Mouse (Mus musculus): ENCODE measurements around the gene Smc5. TPM values are rescaled to one million over a fixed set of nuclear protein-coding genes. Genes with fewer than 3 reads are reported as not detected.

Smc5 gene
- polyA plus RNA-seq, 1 experiment = 0.42 TPM

DNA sequence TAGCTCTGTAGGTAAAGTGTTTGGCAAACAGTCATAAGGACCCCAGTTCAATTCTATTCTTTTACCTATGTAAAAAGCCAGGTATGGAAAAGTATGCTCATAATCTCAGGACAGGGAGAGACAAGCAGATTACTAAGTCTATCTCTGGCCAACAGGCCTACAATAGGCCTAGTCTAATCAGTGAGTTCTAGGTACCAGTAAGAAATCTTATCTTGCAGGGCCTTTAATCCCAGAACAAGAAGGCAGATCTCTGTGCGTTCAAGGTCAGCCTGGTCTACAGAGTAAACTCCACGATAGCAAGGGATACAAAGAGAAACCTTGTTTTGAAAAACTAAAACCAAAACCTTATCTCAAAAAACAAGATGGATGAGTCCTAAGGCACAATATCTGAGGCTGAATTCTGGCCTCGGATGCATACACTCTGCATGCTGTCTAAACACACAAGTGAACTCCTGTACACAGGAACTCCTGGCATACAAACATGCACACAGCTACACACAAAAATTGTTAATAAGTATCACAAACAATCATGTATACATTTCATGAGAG, 70.1 kb downstream of the Smc5 start:
- peaks cover 58% of the 10 kb centered on the region for H3K36me3 ChIP-seq (ENCODE audit: control insufficient read depth)
- TF ChIP-seq TAL1 (IDR thresholded peaks at IDR 0.05; ENCODE audit: low read length) (no peak), GATA1 (IDR thresholded peaks at IDR 0.05; ENCODE audit: low read length) (no peak)
- no peaks in the 10 kb centered on the region for H3K27me3 ChIP-seq (ENCODE audit: control insufficient read depth)
- no peak overlapping the region for H3K4me3 ChIP-seq (replicated peaks)
- H3K4me1 ChIP-seq (ENCODE audit: control insufficient read depth) = peaks cover 14% of the 10 kb centered on the region
- H3K9me3 ChIP-seq (ENCODE audit: control insufficient read depth, low read length) = peaks cover 3% of the 10 kb centered on the region; the same call in 1 of the 2 replicates

DNA sequence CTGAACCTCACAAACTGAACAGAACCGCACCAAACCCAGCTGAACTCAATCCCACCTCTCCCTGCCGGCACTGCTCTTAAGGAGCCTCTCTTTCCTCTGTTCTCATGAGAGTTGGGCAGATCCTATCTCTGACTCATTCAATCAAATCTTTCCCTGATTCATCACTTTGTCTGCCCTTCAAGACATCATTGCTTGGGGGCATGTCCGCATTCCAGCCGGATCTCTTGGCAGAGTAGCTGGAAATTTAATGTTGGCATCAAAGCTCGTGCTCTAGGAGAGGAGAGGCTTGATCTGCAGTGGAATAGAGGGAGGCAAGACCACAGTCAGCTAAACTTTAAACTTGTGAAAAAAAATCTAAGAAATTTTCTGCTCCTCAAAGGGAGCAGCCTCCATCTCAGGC, 71.6 kb downstream of the Smc5 start:
- Histone ChIP-seq H3K4me1 (ENCODE audit: control insufficient read depth) (peaks cover 14% of the 10 kb centered on the region), H3K27me3 (ENCODE audit: control insufficient read depth) (no peaks in the 10 kb centered on the region), H3K9me3 (ENCODE audit: control insufficient read depth, low read length) (peaks cover 3% of the 10 kb centered on the region; the same call in 1 of the 2 replicates), H3K36me3 (ENCODE audit: control insufficient read depth) (peaks cover 50% of the 10 kb centered on the region), H3K4me3 (replicated peaks) (no peak overlapping the region)
- TF ChIP-seq GATA1 (IDR thresholded peaks at IDR 0.05; ENCODE audit: low read length) = no peak
- TF ChIP-seq TAL1 (IDR thresholded peaks at IDR 0.05; ENCODE audit: low read length) = no peak

DNA sequence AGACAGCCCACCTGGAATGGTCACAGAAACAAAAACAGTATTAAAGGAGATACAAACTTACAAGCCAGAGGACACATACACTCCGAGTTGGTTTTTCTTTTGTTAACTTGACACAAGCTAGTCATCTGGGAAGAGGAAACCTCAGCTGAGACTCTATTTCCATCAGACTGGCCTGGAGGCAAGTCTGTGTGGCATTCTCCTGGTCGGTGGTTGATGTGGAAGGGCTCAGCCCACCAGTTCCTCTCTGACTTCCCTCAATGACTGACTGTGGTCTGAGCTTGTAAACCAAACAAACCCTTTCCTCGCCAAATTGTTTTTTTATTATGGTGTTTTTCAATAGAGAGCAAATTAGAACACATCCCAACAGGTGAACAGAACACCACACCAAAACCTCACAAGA, 80.6 kb downstream of the Smc5 start:
- TF ChIP-seq GATA1 (IDR thresholded peaks at IDR 0.05; ENCODE audit: low read length) = no peak
- TF ChIP-seq TAL1 (IDR thresholded peaks at IDR 0.05; ENCODE audit: low read length) = no peak
- Histone ChIP-seq H3K36me3 (ENCODE audit: control insufficient read depth) (peaks cover 13% of the 10 kb centered on the region), H3K4me1 (ENCODE audit: control insufficient read depth) (no peaks in the 10 kb centered on the region; the same call in 1 of the 2 replicates), H3K27me3 (ENCODE audit: control insufficient read depth) (no peaks in the 10 kb centered on the region), H3K9me3 (ENCODE audit: control insufficient read depth, low read length) (no peaks in the 10 kb centered on the region), H3K4me3 (replicated peaks) (no peak overlapping the region)

DNA sequence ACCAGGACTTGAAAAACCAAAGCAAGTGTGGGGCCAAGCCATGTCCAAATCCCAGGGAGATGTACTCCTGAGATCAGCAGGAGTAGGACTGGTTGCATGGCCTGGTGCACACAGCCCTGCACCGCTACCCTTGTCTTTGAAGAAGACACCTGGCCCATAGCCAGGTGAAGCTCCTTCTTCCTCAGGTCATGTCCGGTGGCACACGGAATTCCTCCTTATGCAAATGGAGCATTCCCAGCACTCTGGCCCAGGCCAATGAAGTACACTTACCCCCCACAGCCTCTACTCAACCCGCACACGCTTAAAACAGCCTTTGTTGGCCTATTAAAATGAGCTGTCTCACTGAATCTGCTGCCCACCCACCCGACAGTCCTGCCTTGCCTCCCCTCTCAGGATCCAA, 82.2 kb downstream of the Smc5 start:
- Histone ChIP-seq H3K4me1 (ENCODE audit: control insufficient read depth) (no peaks in the 10 kb centered on the region; the same call in 1 of the 2 replicates), H3K36me3 (ENCODE audit: control insufficient read depth) (peaks cover 16% of the 10 kb centered on the region), H3K27me3 (ENCODE audit: control insufficient read depth) (no peaks in the 10 kb centered on the region), H3K4me3 (replicated peaks) (no peak overlapping the region), H3K9me3 (ENCODE audit: control insufficient read depth, low read length) (no peaks in the 10 kb centered on the region)
- TF ChIP-seq GATA1 (IDR thresholded peaks at IDR 0.05; ENCODE audit: low read length) (no peak), TAL1 (IDR thresholded peaks at IDR 0.05; ENCODE audit: low read length) (no peak)

DNA sequence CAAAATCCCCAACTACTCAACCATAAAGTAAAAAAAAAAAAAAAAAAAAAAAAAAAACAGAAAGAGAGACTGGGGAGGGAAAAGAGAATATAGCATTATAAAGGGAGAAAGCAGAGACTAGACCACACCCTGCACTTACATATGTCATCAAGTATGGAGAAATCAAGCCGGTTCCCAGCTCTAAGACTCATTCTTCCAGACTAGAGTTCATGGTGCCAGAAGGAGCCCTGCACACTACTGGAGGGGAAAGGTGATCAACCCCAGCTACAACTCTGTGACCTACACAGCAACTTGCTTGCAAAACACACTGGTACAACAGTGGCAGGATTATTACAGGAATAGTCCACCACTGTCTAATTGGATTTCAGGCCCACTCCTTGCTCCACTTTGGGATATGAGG, 84.0 kb downstream of the Smc5 start:
- peaks cover 14% of the 10 kb centered on the region for H3K36me3 ChIP-seq (ENCODE audit: control insufficient read depth)
- H3K4me1 ChIP-seq (ENCODE audit: control insufficient read depth) = peaks cover under 1% of the 10 kb centered on the region; the same call in 1 of the 2 replicates
- no peaks in the 10 kb centered on the region for H3K9me3 ChIP-seq (ENCODE audit: control insufficient read depth, low read length)
- no peak overlapping the region for H3K4me3 ChIP-seq (replicated peaks)
- no peaks in the 10 kb centered on the region for H3K27me3 ChIP-seq (ENCODE audit: control insufficient read depth)
- TF ChIP-seq TAL1 (IDR thresholded peaks at IDR 0.05; ENCODE audit: low read length) (no peak), GATA1 (IDR thresholded peaks at IDR 0.05; ENCODE audit: low read length) (no peak)

DNA sequence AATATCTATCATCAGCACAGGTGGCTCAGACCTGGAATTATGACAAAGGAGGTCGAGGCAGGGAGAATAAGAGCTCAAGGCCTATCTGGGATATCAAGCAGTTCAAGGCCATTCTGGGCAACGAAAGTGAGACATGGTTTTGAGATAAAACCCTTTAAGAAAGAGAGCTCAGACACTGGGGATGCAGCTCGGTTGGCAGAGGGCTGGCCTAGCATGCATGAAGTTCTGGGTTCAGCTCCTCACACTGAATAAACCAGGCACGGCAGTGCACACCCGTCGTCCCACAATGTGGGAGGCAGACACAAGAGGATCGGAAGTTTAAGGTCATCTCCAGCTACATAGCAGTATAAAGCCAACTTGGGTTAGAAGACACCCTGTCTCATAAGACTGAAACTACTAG, 84.7 kb downstream of the Smc5 start:
- H3K9me3 ChIP-seq (ENCODE audit: control insufficient read depth, low read length) = no peaks in the 10 kb centered on the region
- peaks cover 16% of the 10 kb centered on the region for H3K36me3 ChIP-seq (ENCODE audit: control insufficient read depth)
- TF ChIP-seq GATA1 (IDR thresholded peaks at IDR 0.05; ENCODE audit: low read length) (no peak), TAL1 (IDR thresholded peaks at IDR 0.05; ENCODE audit: low read length) (no peak)
- no peak overlapping the region for H3K4me3 ChIP-seq (replicated peaks)
- H3K4me1 ChIP-seq (ENCODE audit: control insufficient read depth) = peaks cover 5% of the 10 kb centered on the region; the same call in 1 of the 2 replicates
- H3K27me3 ChIP-seq (ENCODE audit: control insufficient read depth) = no peaks in the 10 kb centered on the region

DNA sequence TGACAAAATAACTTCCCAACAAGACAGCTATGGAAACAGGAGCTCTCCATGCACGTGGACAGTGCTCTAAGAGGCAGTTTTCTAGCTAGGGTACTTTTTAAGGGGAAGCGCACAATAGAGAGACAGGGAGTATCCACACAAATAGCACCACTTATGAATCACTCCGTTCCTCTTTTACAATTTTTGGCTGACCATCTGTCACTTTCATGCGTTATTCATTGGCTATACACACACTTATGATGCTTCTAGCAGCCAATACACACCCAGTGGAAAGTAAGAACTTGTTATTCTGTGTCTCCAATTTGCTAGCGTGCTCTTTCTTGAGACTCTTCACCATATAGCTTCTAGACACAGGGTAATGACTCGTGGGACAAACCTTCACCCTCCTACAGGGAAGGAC, 86.0 kb downstream of the Smc5 start:
- TF ChIP-seq TAL1 (IDR thresholded peaks at IDR 0.05; ENCODE audit: low read length) (no peak), GATA1 (IDR thresholded peaks at IDR 0.05; ENCODE audit: low read length) (no peak)
- Histone ChIP-seq H3K27me3 (ENCODE audit: control insufficient read depth) (no peaks in the 10 kb centered on the region), H3K36me3 (ENCODE audit: control insufficient read depth) (peaks cover 20% of the 10 kb centered on the region), H3K9me3 (ENCODE audit: control insufficient read depth, low read length) (no peaks in the 10 kb centered on the region), H3K4me1 (ENCODE audit: control insufficient read depth) (peaks cover 5% of the 10 kb centered on the region; the same call in 1 of the 2 replicates), H3K4me3 (replicated peaks) (no peak overlapping the region)

DNA sequence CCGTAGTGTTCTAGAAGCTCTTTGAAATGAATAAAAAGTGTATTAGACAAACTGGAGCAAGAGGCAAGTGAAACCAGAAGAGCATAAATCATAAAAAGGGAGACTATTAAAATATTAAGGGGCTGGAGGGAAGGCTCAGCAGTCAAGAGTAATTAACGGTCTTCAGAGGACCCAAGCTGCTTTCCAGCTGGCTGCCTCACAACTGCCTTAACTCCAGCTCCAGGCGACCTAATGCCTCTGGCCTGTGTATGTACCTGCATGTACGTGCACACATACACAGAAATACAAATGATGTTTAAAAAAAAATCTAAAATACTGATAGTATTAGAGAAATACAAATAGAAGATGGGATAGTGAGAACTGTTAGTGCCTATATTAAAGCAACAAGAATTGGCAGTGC, 89.6 kb downstream of the Smc5 start:
- TF ChIP-seq GATA1 (IDR thresholded peaks at IDR 0.05; ENCODE audit: low read length) (no peak), TAL1 (IDR thresholded peaks at IDR 0.05; ENCODE audit: low read length) (no peak)
- Histone ChIP-seq H3K27me3 (ENCODE audit: control insufficient read depth) (no peaks in the 10 kb centered on the region), H3K36me3 (ENCODE audit: control insufficient read depth) (peaks cover 12% of the 10 kb centered on the region), H3K4me3 (replicated peaks) (no peak overlapping the region), H3K4me1 (ENCODE audit: control insufficient read depth) (peaks cover 5% of the 10 kb centered on the region; the same call in 1 of the 2 replicates), H3K9me3 (ENCODE audit: control insufficient read depth, low read length) (no peaks in the 10 kb centered on the region)

DNA sequence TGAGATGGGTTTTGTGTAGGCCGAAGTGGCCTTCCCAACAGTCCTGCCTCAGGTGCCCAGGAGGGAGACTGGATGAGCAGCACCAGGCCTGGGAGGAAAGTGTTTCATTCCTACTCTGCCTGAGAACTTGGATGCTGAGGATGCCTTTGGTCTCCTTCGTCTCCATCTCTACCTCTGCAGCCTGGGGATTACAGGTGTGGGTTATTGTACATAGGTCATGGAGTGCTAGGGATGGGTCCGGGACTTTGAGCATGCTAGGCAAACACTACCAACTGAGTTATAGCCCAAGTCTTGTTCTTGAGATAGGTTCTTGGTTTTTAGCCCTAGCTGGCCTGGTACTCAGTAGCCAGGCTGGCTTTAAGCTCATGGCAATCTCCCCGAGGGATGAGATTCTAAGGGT, 90.2 kb downstream of the Smc5 start:
- no peak overlapping the region for H3K4me3 ChIP-seq (replicated peaks)
- no peaks in the 10 kb centered on the region for H3K9me3 ChIP-seq (ENCODE audit: control insufficient read depth, low read length)
- peaks cover 9% of the 10 kb centered on the region for H3K36me3 ChIP-seq (ENCODE audit: control insufficient read depth)
- peaks cover 5% of the 10 kb centered on the region; the same call in 1 of the 2 replicates for H3K4me1 ChIP-seq (ENCODE audit: control insufficient read depth)
- H3K27me3 ChIP-seq (ENCODE audit: control insufficient read depth) = no peaks in the 10 kb centered on the region
- TF ChIP-seq GATA1 (IDR thresholded peaks at IDR 0.05; ENCODE audit: low read length) (no peak), TAL1 (IDR thresholded peaks at IDR 0.05; ENCODE audit: low read length) (no peak)

DNA sequence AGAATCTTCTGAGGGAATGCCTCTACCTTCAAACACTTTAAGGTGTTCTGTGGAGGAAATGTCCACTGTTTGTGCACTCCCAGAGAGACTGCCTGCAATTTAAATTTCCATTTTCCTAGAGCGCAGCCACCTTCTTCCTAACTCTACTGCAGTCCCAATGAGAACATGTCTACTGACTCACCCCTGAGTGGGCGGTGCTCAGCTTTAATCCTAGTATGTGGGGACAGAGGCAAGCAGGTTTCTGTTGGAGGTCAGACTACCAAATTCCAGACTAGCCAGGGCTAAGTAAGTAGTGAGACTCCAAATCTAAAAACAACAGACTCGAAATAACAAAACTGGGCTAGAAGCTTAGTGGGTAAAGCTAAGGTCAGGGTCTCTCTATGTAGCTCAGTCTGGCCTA, 95.2 kb downstream of the Smc5 start:
- Histone ChIP-seq H3K27me3 (ENCODE audit: control insufficient read depth) (no peaks in the 10 kb centered on the region), H3K4me1 (ENCODE audit: control insufficient read depth) (peaks cover 2% of the 10 kb centered on the region), H3K9me3 (ENCODE audit: control insufficient read depth, low read length) (no peaks in the 10 kb centered on the region), H3K36me3 (ENCODE audit: control insufficient read depth) (peaks cover 3% of the 10 kb centered on the region), H3K4me3 (replicated peaks) (no peak overlapping the region)
- TF ChIP-seq GATA1 (IDR thresholded peaks at IDR 0.05; ENCODE audit: low read length) = no peak
- TF ChIP-seq TAL1 (IDR thresholded peaks at IDR 0.05; ENCODE audit: low read length) = no peak

All from erythroblast, embryonic 14.5 days (primary cell).